Mouse (Mus musculus) cerebellum, adult 2 months (tissue): Measurements from ENCODE around the gene Atg13.

Source experiments
- CTCF ChIP-seq: fragments of 200-500 bp; IDR thresholded peaks from 2 replicates; pipeline ENCODE4 v1.5.1; 2011; ENCODE audit warnings: low read depth, mild to moderate bottlenecking, control low read depth, low read length, moderate library complexity, borderline replicate concordance; ENCODE audit not compliant: insufficient read depth
- POLR2A ChIP-seq: fragments of 200-500 bp; IDR thresholded peaks from 2 replicates; pipeline ENCODE4 v1.6.1; 2011; ENCODE audit warnings: low read length, control low read depth, borderline replicate concordance; ENCODE audit not compliant: insufficient read depth

DNA sequence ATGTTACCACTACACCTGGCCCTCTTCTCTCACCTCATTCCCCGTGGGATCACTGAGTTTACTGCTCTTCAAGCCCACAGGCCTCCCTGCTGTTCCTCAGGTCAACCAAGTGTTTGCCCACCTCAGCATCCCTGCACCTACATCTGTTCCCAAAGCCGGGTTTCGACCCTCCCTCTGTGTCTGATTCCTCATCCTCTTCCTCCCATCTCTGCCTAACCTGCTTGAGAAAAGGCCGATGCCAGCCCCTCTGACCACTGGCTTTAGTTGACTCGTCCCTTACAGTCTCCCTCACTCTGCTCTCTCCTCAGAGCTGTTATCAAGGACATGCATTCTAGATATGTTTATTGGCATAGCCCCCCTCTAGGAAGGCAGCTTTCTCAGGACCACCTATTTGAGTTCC is 82.9 kb downstream of the Atg13 start:
- TF ChIP-seq POLR2A (no peak), CTCF (no peak)
